Mouse (Mus musculus) cerebellum, adult 11 months (tissue): ENCODE results near the gene Lamtor5.

Experiments
- DNase-seq: peaks from one replicate; pipeline ENCODE4 v3.0.0; 2022

The Lamtor5 gene

DNA sequence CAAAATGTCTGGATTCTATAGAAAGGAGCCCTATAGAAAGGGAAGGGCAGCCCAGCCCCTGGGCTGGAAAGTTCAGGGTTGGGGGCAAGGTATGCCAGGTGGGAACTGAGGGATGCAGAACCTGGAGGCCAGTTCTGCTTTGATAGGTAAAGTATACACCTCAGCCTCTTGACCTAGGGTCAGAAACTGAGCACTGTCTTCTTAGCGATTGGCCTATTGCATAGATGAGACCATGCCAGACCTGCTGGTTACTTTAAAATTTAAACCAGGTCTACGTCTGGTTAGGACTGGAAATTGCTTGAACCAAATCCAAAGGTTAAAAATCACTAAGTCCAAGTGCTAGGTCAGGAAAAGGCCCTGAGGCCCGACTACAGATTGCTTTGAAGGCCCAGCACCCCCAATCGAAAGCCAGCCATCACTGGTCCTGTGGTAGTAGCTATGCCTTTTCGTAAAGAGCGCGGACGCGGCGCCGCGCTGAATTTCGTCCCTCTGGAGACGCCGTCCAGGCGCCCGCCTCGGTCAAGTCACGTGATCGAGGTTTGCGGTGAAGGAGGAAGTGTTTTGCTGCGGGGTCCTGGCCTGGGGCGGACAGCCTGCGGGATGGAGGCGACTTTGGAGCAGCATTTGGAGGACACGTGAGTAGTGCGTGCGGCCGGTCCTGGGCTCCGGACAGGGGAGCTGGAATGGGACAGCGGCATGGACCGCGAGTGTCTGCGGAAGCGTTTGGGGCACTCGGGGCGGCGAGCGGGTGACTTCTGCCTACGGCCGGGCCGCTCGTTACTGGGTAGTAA lies at the start of gene Lamtor5:
Gene Lamtor5 (plus strand): TSS at position 380 of the 791 bp plus-strand sequence.
- peak; percentile 89 for DNase-seq

DNA sequence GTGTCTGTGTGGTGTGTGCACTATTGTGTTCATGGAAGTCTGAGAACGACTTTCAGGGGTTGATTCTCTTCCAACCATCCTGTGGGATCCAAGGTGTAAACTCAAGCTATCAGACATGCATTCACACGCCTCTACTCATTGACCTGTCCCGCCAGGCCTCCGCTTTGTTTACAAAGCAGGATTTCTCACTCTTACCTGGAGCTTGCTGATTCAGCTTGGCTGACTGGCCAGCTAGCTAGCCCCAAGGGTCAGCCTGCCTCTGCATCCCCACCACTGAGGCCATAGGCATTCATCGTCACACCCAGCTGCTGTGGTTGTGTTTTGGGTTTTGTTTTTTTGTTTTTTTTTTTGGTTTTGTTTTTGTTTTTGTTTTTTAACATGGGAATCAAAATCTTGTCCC lies 49.4 kb upstream of the Lamtor5 start:
- no peak for DNase-seq

DNA sequence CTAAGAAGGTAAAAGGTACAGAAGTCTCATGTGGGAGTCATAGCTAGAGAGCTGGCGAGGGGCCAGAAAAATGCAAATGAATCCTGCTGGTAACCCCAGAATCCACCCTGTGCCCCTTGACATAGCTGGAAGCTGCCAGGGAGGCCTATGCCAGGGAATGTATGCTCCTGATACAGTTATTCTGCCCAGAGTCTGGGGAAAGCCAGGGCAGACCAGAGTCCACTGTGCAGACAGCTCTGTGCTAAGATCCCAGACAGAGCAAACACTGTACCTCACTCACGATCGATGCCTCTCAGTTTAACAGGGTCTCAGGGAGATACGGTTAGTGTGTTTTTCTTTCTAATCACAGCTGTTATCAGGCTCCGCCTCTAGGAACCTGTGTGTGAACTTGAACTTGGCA lies 48.8 kb upstream of the Lamtor5 start:
- no peak for DNase-seq

DNA sequence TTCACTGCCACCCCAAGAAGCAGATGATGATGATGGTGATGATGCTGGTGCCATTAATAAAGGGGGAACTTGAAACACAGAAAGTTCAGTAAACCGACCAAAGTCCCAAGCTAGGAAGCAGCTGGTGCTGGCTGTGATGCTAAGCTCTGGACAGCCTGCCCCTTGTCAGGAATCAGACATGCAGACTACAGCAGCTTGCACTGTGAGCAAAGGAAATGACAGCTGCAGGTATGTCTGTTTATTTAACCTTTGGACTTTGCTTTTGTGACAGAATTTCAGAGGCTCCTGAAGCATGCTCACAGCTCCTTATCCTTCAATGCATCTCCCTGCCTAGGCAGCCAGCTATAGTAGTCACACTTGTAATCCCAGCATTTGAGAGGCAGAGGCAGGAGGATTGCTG lies 48.1 kb upstream of the Lamtor5 start, which contains the start of gene A630076J17Rik:
Gene A630076J17Rik (plus strand): TSS at position 88 of the 400 bp plus-strand sequence.
- DNase-seq = no peak

DNA sequence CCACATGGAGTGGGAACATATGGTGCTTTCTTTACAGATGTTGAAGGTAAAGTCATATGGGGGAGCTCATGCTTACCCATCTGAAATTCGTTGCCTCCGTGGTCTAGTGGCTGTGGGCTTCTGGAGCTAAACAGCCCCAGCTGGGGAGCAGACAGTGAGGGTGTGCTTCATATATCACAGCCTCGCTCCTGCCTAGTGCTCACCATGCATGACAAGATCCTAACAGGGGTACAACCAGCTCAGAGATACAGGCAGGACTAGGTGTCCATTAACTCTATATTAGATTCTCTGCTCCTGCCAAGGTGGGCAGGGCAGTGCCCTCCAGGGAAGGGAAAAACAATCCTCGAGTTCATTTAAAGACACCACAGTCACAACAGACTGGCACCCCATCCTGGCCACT lies 47.5 kb upstream of the Lamtor5 start:
- no peak for DNase-seq

DNA sequence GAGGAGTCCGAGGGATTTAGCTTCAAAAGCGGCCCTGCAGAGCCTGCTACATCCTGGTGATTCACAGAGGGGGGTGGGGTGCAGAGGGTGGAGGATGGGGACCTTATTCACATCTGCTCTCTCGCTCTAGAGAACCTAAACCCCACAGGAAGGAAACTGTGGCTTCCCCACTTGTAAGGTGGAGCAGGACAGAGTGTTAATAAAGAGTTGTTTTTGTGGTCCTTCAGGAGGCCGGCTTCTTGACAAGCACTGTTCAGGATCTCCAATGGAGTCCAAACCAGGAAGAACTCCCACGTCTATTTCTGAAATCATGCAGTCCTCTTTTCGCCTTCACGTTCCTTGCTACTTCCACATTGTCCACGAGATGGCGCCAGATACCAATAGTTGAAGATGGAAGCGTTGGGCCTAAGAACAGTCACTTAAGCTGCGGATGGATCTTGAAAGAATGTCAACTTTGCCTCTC lies 45.3 kb upstream of the Lamtor5 start:
- peak; percentile 62 for DNase-seq

DNA sequence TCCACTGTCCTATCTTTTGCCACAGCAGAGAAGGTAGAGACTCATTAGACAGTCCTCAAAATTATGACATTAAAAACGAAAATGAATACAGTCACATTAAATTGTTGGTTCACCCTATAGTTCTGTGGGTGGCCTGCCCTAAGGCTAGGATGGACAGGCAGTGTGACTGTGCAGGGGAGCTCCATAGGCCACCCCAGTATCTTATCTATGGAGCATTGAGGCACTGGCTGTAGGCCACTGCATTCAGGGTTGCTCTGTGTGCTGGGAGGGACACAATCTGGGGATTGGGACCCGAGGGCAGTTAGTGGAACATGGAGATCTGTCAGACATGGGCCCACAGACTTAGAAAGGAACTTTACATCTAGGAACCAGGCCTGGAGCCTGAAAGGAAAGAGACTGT lies 44.7 kb upstream of the Lamtor5 start:
- no peak for DNase-seq

DNA sequence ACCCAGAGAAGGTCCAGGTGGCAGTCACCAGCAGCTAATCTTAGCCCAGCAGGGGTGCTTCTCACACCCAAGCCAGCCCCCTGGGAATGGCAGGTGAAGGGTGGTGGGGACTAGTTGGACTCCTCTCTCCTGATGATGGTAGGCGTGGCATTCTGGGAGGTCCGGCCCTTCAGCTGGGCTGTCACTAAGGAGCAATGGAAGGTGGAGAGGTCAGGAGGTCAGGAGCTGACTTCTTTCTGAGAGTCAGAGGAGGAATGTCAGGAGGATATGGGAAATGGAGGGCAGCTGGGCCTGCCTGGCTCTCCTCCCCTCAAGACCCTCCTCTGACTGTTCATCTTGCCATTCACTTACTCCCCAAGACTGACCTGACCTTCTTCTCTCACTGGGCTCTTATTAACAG lies 40.6 kb upstream of the Lamtor5 start:
- DNase-seq = no peak

DNA sequence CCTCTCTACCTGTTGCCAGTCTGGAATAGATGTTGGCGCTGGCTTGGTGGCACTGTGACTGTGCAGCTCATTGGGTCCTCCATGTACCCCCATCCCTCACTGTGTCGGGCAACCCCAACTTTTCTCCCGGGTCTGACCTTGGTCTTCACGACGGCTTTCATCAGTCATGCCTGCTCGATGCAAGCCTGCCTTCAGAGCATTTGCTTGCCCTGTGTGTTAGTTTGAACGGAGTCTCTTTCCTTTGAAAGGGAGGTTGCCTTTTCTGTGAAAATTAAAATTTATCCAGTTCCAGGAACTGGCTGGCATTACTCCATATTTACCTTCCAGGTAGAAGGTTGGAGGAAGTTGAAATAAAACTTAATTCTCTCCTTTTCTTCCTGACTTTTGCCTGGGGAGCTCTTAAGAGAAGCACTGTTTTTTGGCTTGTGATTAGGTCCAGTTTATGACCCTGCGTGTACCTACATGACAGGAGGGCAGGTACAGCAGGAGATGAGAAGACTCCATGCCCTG lies 40.1 kb upstream of the Lamtor5 start:
- DNase-seq = no peak

DNA sequence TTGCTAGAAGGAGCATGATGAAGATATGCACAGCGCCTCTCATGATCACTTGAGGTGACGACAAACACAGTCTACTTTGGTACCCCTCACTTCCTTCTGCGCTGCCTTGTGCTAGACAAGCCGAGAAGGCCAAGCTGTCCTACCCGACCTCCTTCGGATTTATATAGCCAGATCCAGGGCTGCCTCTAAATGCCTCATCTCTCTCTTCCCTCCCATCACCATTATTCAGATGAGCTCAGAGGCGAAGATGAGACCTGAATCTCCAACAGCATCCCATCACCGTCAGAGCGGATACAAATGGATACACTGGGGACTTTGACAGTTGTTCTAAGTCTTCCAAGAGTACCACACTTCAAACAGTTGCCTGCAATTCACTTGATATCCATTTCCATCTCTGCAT lies 39.1 kb upstream of the Lamtor5 start, which contains the start of gene Prok1:
Gene Prok1 (minus strand): TSS at position 101 of the 400 bp plus-strand sequence.
- DNase-seq = no peak

DNA sequence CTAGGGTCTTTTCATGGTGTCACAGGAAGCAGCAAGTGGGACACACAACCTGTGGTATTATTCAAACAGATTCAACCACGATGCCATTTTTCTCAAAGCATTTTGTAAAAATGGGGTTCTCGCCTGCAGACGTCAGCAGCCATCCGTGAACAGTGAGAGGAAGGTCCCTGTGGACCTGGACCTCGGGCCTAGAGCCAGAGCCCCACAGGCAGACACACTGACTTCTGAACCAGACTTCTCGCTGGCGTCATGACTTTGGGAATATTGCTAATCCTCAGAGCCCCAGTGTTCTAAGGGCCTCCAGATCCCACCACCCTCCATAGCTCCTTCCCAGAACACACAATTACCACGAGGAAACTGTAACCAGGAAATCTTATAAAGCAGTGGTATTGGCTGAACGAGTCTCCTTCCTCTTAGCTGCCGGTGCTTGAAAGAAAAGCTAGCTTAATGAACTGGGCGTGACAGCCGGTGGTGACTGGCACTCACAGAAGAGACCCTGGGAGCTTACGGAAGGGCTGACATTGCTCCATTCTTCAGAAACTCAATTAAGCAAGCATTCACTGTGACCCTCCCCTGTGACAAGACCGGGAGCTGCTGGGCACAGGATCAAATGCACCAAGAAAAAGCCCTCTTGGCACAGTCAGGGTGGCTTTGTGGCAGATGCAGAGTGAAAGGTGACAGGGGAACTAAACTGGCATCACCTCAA lies 37.1 kb upstream of the Lamtor5 start:
- no peak for DNase-seq

DNA sequence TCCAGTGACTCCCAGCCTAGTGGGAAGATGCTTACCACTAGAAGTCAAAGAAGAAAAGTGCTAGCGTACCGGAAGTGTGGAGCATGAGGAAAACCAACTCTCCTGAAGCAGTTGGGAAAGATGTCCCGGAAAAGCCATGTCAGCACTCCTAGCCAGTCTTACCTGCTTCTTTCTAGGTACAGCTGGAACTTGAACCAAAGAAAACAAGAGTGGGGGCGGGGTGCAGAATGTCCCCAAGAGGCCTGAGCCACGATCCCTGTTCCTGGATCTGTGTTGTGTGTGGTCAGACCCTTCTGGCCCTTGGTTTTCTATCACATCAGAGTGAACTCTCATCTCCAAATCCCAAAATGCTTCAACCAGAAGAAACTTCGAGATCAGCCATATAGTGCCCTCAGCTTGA lies 31.8 kb upstream of the Lamtor5 start:
- no peak for DNase-seq

DNA sequence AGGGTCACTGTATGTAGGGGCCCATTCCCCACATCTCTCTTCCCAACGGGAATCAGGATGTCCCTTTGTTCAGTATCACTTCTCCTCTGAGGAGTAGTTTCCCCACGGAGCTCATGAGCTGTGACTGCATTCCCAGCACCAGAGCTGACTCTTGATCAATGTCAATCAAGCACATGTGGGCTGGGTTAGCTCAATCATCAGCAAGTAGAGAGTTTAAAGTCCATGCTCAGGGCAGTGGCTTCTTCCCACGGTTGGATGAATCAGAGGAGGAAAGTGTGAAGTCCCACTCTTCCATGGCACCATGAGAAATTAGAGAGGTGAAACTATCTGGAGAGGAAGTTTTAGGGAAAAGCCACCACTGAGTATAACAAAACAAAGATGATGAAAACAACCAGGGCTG lies 29.6 kb upstream of the Lamtor5 start:
- no peak for DNase-seq

DNA sequence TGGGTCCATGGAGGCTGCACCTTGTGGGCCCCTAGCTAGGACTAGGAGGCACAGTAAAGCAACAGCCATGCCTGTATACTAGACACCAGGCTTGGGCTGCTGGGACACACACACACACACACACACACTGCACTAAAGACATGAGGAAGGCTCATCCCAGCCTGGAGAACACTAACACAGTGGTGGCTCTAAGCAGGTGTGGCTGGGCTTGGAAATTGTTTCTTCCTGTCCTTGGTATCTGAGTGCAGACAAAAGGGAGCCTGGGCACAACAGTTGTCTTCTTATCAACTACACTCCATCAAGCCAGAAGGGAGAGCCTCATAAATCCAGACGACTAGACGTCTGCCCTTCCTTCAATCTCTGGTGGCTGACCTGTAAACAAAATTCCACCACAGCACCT lies 28.3 kb upstream of the Lamtor5 start:
- DNase-seq = no peak

DNA sequence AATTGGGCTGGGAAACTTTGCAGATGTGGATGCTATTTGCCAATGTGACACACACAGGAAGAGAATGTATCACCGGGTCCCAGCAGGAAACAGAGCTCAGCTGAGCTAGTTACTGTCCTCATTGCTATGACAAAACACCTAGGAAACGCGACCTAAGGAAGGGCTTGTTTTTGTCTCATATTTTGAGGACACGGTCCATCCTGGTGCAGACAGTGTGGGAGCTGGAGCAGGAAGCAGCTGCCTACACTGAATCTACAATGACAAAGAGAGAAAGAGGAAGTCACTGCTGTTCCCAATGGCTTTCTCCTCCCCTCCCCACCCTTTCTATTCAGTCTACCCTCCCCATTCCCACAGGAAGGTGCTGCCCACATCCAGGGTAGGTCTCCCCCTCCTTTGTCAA lies 26.6 kb upstream of the Lamtor5 start:
- no peak for DNase-seq

DNA sequence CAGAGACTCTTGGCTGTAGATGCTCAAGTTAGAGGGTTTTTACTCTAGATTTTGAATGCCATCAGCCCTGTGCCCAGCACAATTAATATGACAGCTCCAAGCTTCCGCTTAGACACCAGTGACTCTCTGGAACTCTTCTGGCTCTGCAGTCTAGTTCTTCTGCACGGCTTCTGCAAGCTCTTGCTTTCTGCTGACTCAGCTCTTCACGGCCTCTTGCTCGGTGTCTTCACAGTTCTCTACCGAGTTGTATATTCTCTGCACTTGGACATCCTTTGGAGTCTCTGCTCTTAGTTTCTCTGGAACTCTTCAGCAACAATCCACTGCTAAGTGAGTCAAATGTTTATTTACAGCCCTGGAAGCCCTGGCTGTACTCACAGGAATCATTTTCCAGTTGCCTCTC lies 24.7 kb upstream of the Lamtor5 start:
- DNase-seq = no peak

DNA sequence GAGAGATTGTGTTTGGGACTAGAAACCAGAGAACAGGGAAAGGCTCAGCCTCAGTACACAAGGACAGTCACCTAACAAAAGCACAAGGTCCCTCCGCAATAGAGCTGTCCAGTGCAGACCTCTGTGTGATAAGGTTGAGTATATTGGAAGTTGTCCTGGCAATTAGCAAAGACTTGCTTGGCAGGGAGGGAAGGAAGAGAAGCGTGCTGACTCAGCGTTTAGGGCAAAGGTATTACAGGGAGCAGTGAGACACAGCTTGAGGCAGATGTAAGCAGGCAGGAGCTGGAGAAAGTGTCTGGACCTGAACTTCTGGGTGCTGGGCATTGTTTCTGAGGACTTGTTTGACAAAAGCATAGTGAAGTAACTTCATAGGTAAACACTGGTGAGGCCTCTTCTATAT lies 22.7 kb upstream of the Lamtor5 start:
- no peak for DNase-seq

DNA sequence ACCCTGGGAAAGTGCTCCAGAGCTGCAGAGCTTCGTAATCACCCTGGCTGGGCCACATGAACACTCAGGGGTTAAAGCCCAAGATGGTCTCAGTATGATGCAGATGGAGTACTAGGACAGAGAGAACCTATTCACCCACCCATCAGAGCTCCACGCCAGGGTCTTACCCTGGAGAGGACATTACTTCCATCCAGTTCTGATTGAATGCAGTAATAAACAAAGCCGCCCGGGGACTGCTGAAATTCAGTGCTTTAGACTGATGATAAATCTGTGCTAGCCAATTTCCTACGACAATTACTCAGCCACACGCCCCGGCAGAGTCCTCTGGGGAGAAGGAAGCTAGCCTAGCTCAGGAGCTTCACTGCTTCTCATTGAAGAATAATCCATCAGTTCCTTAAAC lies 21.9 kb upstream of the Lamtor5 start:
- no peak for DNase-seq

DNA sequence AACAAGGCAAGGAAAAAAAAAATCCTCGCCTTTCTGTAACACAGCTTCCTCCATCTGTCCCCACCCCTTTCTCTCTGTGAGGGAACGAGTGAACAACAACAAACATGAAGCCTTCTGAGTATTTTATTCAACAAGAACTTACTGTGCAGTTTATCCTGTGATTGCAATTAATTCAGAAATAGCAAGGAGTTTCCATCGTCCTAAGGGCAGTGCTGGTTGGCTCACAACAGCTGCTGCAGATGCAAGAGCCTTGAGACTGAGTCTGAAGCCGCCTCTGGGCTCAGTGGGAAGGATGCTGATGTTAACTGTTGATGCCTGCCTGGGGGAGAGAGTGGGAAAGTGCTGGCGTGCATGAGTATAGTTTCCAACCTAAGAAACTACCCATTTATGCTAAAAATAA lies 20.7 kb upstream of the Lamtor5 start:
- no peak for DNase-seq

DNA sequence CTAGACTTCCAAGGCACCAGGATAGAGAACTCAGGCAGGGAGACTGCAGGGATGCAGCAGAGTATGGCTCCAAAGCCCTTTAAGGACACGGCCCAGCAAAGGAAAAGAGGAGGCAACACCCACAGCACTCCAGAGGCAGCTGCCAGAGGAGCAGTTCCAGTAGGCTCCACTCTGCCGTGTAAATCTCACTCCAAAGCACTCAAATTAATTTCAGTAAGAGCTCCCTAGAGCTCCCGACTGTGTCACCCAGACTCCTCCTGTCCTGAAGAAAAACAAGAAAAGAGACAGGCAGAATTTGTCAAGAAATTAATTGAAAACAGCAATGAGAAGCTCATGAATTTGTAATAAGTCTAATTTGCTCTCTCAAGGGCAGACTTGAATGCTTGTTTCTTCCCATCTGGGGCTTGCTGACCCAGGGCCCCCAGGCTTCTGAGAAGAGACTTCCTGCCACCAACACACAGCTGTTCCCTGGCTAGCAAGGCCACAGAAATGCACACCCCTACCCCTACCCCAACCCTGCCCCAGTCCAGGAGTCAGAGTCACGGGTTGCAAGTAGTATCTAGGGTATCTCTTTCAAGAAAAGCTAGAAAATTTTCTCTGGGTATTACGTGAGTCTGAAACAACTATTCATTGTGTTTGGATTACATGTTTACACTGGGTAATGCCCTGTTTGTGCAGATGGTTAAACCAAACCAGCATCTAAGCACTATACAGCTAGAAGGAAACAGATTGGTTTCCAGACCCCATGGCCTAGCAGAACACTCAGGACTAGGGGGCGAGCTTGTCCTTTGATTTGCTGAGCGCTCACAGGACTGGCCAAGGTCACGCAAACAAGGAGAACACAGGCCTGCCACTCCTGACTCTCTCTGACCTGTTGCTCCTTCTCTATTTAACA lies 17.5 kb upstream of the Lamtor5 start:
- DNase-seq = no peak

DNA sequence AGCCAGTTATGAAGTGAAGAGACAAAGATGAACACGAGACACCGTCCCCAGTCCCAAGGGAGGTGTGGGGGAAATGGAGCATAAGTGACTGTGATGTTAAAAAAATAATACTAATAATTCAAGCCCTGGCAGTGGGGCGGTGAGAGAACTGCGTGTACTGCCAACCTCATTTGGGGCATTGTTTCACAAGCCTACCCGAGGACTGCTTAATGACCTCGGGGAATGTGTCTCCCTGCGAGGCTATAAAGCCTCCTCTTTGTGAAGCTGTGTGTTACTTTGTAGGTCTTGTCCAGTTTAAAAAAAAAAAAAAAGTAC lies 16.9 kb upstream of the Lamtor5 start:
- DNase-seq = no peak

DNA sequence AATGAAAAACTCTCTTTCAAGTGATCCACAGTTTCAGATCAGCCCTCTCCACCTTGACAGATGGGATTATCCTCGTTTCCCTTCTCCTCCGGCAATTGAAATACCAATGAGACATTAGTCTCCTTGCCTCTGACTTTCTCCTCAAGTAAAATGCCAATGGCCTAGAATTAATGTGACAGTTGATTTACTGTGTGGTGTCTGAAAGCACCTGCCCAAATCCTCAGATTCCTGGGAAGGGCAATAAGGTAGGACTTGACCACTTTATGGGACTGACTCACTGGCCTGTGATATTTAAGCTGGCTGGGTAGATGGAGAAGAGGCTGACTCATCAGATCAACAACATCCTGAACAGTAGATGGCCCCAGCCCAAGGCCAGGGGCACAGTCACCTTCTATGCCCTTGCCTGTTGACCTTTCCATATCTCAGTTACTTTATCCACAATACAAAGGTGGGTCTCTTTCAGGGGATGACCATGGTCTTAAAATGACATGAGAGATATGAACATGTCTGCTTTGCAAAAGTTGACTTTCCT lies 11.8 kb upstream of the Lamtor5 start:
- no peak for DNase-seq

DNA sequence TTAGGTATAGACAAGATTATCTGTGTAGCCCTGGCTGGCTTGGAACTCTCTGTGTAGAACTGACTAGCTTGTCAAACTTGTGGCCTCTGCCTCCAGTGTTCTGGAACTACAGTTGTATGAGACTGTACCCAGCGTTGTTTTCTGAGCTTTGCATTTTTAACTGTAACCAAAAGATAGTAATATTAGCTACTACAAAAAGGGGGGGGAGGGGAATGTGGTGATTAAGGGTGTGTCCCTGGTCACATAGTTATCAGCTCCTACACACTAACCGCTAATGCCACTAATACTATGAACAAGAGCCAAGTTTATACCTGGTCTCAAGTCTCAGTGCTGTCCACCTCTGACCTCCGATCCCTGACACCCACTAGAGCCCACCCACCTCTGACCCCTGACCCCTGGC lies 6.2 kb upstream of the Lamtor5 start:
- no peak for DNase-seq
